Mouse (Mus musculus) neural tube, embryonic 13.5 days (tissue): ENCODE measurements around the gene Coq9. TPM values are rescaled to one million over a fixed set of nuclear protein-coding genes. Genes with fewer than 3 reads are reported as not detected.

ENCODE experiments used
- ATAC-seq: fragments of 200-750 bp; cut with Nextera tagmentation; 2 replicates; pipeline ENCODE4 v1.8.0; 2017; ENCODE audit warnings: low read depth, mild to moderate bottlenecking, moderate TSS enrichment, moderate library complexity
- H3K27ac ChIP-seq: fragments of 300-500 bp; sonication (generic); replicated peaks from 2 replicates; pipeline ENCODE4 v1.5.1; 2015; ENCODE audit warnings: moderate library complexity, mild to moderate bottlenecking, inconsistent platforms
- H3K27me3 ChIP-seq: fragments of 300-500 bp; sonication (generic); 2 replicates; pipeline ENCODE4 v1.6.1; 2015; ENCODE audit warnings: mild to moderate bottlenecking, inconsistent platforms
- H3K36me3 ChIP-seq: fragments of 300-500 bp; sonication (generic); 2 replicates; pipeline ENCODE4 v1.6.1; 2015; ENCODE audit warnings: mild to moderate bottlenecking, inconsistent platforms
- H3K4me1 ChIP-seq: fragments of 300-500 bp; sonication (generic); replicated peaks from 2 replicates; pipeline ENCODE4 v1.6.1; 2015; ENCODE audit warnings: inconsistent platforms
- H3K4me2 ChIP-seq: fragments of 300-500 bp; sonication (generic); 2 replicates; pipeline ENCODE4 v1.6.1; 2015; ENCODE audit warnings: inconsistent platforms, mild to moderate bottlenecking, moderate library complexity
- H3K4me3 ChIP-seq: fragments of 300-500 bp; sonication (generic); 2 replicates; pipeline ENCODE4 v1.5.1; 2015; ENCODE audit warnings: mild to moderate bottlenecking, inconsistent platforms
- H3K9ac ChIP-seq: fragments of 300-500 bp; sonication (generic); 2 replicates; pipeline ENCODE4 v1.6.1; 2015; ENCODE audit warnings: moderate library complexity, mild to moderate bottlenecking, inconsistent platforms
- H3K9me3 ChIP-seq: fragments of 300-500 bp; sonication (generic); 2 replicates; pipeline ENCODE4 v1.6.1; 2016; ENCODE audit warnings: inconsistent platforms
- WGBS: fragments of 180-500 bp; shearing (Covaris S2); methylation state at CpG from one replicate; pipeline ENCODE4 v1.1.7; 2015; 5-methylcytosine and 5-hydroxymethylcytosine counted together
- polyA plus RNA-seq: library from polyadenylated mRNA; unstranded; fragments of >200 nt; fragmentation: Nextera tagmentation; extraction: Ambion mirVana; gene quantifications from 2 replicates; pipeline ENCODE4 v1.2.1, GENCODE M21; 2015

The Coq9 gene
- polyA plus RNA-seq, 1 experiment from 2014 or later = 64.4 TPM

GRCm38 (mm10) chr8:94861352-94861910, 23.3 kb downstream of the Coq9 start:
- Histone ChIP-seq H3K9me3 (no peaks in the 10 kb centered on the region), H3K27ac (no peak overlapping the region), H3K36me3 (peaks cover 65% of the 10 kb centered on the region), H3K4me1 (peaks cover 19% of the 10 kb centered on the region), H3K4me3 (no peak overlapping the region), H3K4me2 (no peak overlapping the region), H3K27me3 (no peaks in the 10 kb centered on the region), H3K9ac (no peak overlapping the region)
- WGBS = 75% methylated on average over 8 of the region's 8 CpGs
- no peak for ATAC-seq

GRCm38 (mm10) chr8:94862487-94863220, 24.5 kb downstream of the Coq9 start:
- no peak for ATAC-seq
- no peak overlapping the region for H3K4me2 ChIP-seq
- peaks cover 77% of the 10 kb centered on the region for H3K36me3 ChIP-seq
- H3K27me3 ChIP-seq = no peaks in the 10 kb centered on the region
- no peak overlapping the region for H3K4me3 ChIP-seq
- H3K9me3 ChIP-seq = no peaks in the 10 kb centered on the region
- H3K9ac ChIP-seq = no peak overlapping the region
- no peak overlapping the region for H3K27ac ChIP-seq
- WGBS = 92% methylated on average over 12 of the region's 12 CpGs
- H3K4me1 ChIP-seq = peaks cover 23% of the 10 kb centered on the region

GRCm38 (mm10) chr8:94863897-94864673, 26.0 kb downstream of the Coq9 start:
- ATAC-seq = no peak
- H3K36me3 ChIP-seq = peaks cover 78% of the 10 kb centered on the region
- H3K4me3 ChIP-seq = no peak overlapping the region
- H3K27ac ChIP-seq = no peak overlapping the region
- WGBS = 80% methylated on average over 10 of the region's 10 CpGs
- no peak overlapping the region for H3K4me2 ChIP-seq
- H3K9me3 ChIP-seq = no peaks in the 10 kb centered on the region
- H3K27me3 ChIP-seq = no peaks in the 10 kb centered on the region
- H3K4me1 ChIP-seq = peaks cover 24% of the 10 kb centered on the region
- H3K9ac ChIP-seq = no peak overlapping the region

- H3K27me3 ChIP-seq = no peaks in the 10 kb centered on the region
- H3K4me1 ChIP-seq = peaks cover 30% of the 10 kb centered on the region
- H3K4me2 ChIP-seq = no peak overlapping the region
- no peak overlapping the region for H3K4me3 ChIP-seq
- no peak overlapping the region for H3K9ac ChIP-seq
- no peak for ATAC-seq
- H3K36me3 ChIP-seq = peaks cover 74% of the 10 kb centered on the region
- no peak overlapping the region for H3K27ac ChIP-seq
- 76% methylated on average over 10 of the region's 10 CpGs for WGBS
- H3K9me3 ChIP-seq = no peaks in the 10 kb centered on the region
These were observed 27.2 kb downstream of the Coq9 start for GRCm38 (mm10) chr8:94865292-94865691.

- Histone ChIP-seq H3K4me2 (no peak overlapping the region), H3K36me3 (peaks cover 58% of the 10 kb centered on the region), H3K9me3 (no peaks in the 10 kb centered on the region), H3K9ac (no peak overlapping the region), H3K27me3 (no peaks in the 10 kb centered on the region), H3K27ac (no peak overlapping the region), H3K4me3 (no peak overlapping the region), H3K4me1 (peaks cover 43% of the 10 kb centered on the region)
- no peak for ATAC-seq
- 94% methylated on average over 9 of the region's 9 CpGs for WGBS
These were observed 28.8 kb downstream of the Coq9 start for GRCm38 (mm10) chr8:94866921-94867320.

GRCm38 (mm10) chr8:94869146-94869545, 31.0 kb downstream of the Coq9 start:
- peaks cover 59% of the 10 kb centered on the region for H3K4me1 ChIP-seq

GRCm38 (mm10) chr8:94870003-94870402, 31.9 kb downstream of the Coq9 start:
- peak; percentile 1; the same call in 1 of the 2 replicates for ATAC-seq
- Histone ChIP-seq H3K36me3 (peaks cover 27% of the 10 kb centered on the region), H3K9ac (peak overlapping the region; percentile 89), H3K4me1 (peaks cover 67% of the 10 kb centered on the region), H3K27me3 (peaks cover 16% of the 10 kb centered on the region), H3K9me3 (no peaks in the 10 kb centered on the region), H3K4me3 (peak overlapping the region; percentile 70), H3K27ac (peak overlapping the region; percentile 81; the same call in 1 of the 2 replicates), H3K4me2 (peak overlapping the region; percentile 94)
- 9% methylated on average over 4 of the region's 4 CpGs for WGBS

More at GRCm38 (mm10) chr8:94869146-94869545, 31.0 kb downstream of the Coq9 start:
- Histone ChIP-seq H3K27ac (0 out of 2 replicates have a peak overlapping the region, but pooled peaks have one; percentile 33), H3K4me2 (peak overlapping the region; percentile 94), H3K36me3 (peaks cover 36% of the 10 kb centered on the region), H3K9me3 (no peaks in the 10 kb centered on the region), H3K9ac (peak overlapping the region; percentile 89), H3K27me3 (peaks cover 7% of the 10 kb centered on the region; the same call in 1 of the 2 replicates), H3K4me3 (peak overlapping the region; percentile 70)
- WGBS = 61% methylated on average over 7 of the region's 7 CpGs
- 0 out of 2 replicates have a peak, but pooled peaks have one; percentile 1 for ATAC-seq

GRCm38 (mm10) chr8:94870474-94871107, 32.5 kb downstream of the Coq9 start:
- peak; percentile 66 for ATAC-seq
- no peaks in the 10 kb centered on the region for H3K9me3 ChIP-seq
- peaks cover 21% of the 10 kb centered on the region for H3K36me3 ChIP-seq
- H3K27me3 ChIP-seq = peaks cover 22% of the 10 kb centered on the region
- H3K4me3 ChIP-seq = peak overlapping the region; percentile 70
- H3K9ac ChIP-seq = peak overlapping the region; percentile 89
- peaks cover 73% of the 10 kb centered on the region for H3K4me1 ChIP-seq
- peak overlapping the region; percentile 81 for H3K27ac ChIP-seq
- peak overlapping the region; percentile 94 for H3K4me2 ChIP-seq
- WGBS = 2% methylated on average over 22 of the region's 22 CpGs

- 8% methylated on average over 6 of the region's 7 CpGs for WGBS
- ATAC-seq = peak; percentile 83
- Histone ChIP-seq H3K4me3 (peak overlapping the region; percentile 70), H3K4me2 (peak overlapping the region; percentile 94), H3K36me3 (peaks cover 14% of the 10 kb centered on the region), H3K4me1 (peaks cover 79% of the 10 kb centered on the region), H3K27me3 (peaks cover 23% of the 10 kb centered on the region), H3K27ac (peak overlapping the region; percentile 81), H3K9me3 (no peaks in the 10 kb centered on the region), H3K9ac (peak overlapping the region; percentile 89)
These were observed 33.2 kb downstream of the Coq9 start for GRCm38 (mm10) chr8:94871108-94871894.

- Histone ChIP-seq H3K9me3 (no peaks in the 10 kb centered on the region), H3K27me3 (peaks cover 23% of the 10 kb centered on the region), H3K4me1 (peaks cover 83% of the 10 kb centered on the region), H3K27ac (peak overlapping the region; percentile 69), H3K36me3 (peaks cover 5% of the 10 kb centered on the region), H3K9ac (peak overlapping the region; percentile 89), H3K4me2 (peak overlapping the region; percentile 94), H3K4me3 (no peak overlapping the region)
- ATAC-seq = no peak
- whole genome bisulfite sequencing = 25% methylated on average over 3 of the region's 3 CpGs
These were observed 34.0 kb downstream of the Coq9 start for GRCm38 (mm10) chr8:94872156-94872555.

- 72% methylated on average over 2 of the region's 2 CpGs for WGBS
- Histone ChIP-seq H3K4me2 (peak overlapping the region; percentile 94), H3K9ac (peak overlapping the region; percentile 89; the same call in 1 of the 2 replicates), H3K9me3 (no peaks in the 10 kb centered on the region), H3K27me3 (peaks cover 23% of the 10 kb centered on the region), H3K4me1 (peaks cover 80% of the 10 kb centered on the region), H3K36me3 (peaks cover 1% of the 10 kb centered on the region; the same call in 1 of the 2 replicates), H3K27ac (peak overlapping the region; percentile 69), H3K4me3 (no peak overlapping the region)
- ATAC-seq = no peak
These were observed 34.5 kb downstream of the Coq9 start for GRCm38 (mm10) chr8:94872576-94872975.
